Mouse (Mus musculus) heart, postnatal 36 days (tissue): ENCODE data around the gene Vmn1r52. TPM values are rescaled to one million over a fixed set of nuclear protein-coding genes. Genes with fewer than 3 reads are reported as not detected.
"Not testable (repeated sequence)": the region's sequence is repeated elsewhere in the genome, so short reads cannot be mapped to it uniquely, and the experiment has no call there.

Experiments used
- DNase-seq, 2 experiments: peaks; one replicate each; pipeline ENCODE4 v3.0.0; 2021 to 2022
- intact Hi-C: fragments of 180-260 bp; cut with DNase I; formaldehyde crosslinking; loops from one replicate; pipeline ENCODE4 v1.15.1; 2025
- total RNA-seq, 2 experiments: library from RNA; stranded (reverse); gene quantifications; 2 replicates each; pipeline ENCODE4 v1.2.3; 2021

Vmn1r52 gene
- not detected for total RNA-seq

GRCm38 (mm10) chr6:90174508-90174907 lies at the start of gene Vmn1r52:
Vmn1r52 (plus strand) TSS chr6:90174808.
- intact Hi-C loops, result no loop called here
- DNase-seq, result no peak

GRCm38 (mm10) chr6:90160139-90160538 lies 14.5 kb upstream of the Vmn1r52 start:
- no peak for DNase-seq
- intact Hi-C loops, result no loop called here

- intact Hi-C loops, DNase-seq: not testable (repeated sequence)
These were observed 27.9 kb downstream of the Vmn1r52 start, which contains the start of gene V1ra8 for GRCm38 (mm10) chr6:90202493-90202892. V1ra8 (plus strand) TSS chr6:90202793.

DNA sequence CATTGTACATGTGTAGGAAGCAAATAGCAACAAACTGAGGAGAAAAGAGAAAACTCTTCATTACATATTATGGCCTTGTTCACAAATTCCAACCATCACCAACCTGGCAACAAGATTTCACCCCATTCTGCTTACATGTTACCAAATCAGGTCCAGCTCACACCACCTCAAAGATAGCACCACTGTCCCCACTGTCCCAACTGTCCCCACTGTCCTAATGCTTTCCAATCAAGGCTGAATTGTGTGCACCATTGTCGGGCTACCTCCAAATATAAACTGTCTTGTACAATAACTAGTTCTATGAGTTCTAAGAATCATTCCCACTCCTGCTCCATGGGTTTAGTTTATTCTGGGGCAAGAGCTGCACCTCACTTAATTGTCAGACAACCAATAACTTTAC lies 49.7 kb downstream of the Vmn1r52 start, which contains the start of gene Vmn1r53:
Vmn1r53 (minus strand) TSS at position 101 of the 400 bp plus-strand sequence.
- no peak for DNase-seq
- intact Hi-C loops, result no loop called here

Other genes starting within 250 kb of the Vmn1r52 start
- not detected for gene Vmn1r45, start 234.2 kb upstream of the Vmn1r52 start, total RNA-seq
- not detected for gene Vmn1r46, start 205.5 kb upstream of the Vmn1r52 start, total RNA-seq
- not detected for gene Vmn1r47, start 158.7 kb upstream of the Vmn1r52 start, total RNA-seq
- not detected for gene Vmn1r48, start 138.0 kb upstream of the Vmn1r52 start, total RNA-seq
- gene Vmn1r49, start 96.3 kb upstream of the Vmn1r52 start, total RNA-seq, result not detected
- gene Vmn1r50, start 73.4 kb upstream of the Vmn1r52 start, total RNA-seq, result not detected
- not detected for gene Vmn1r51, start 52.2 kb upstream of the Vmn1r52 start, total RNA-seq
- gene V1ra8, start 28.0 kb downstream of the Vmn1r52 start, total RNA-seq, result not detected
- gene Vmn1r53, start 49.6 kb downstream of the Vmn1r52 start, total RNA-seq, result not detected
- gene Vmn1r54, start 71.5 kb downstream of the Vmn1r52 start, total RNA-seq, result not detected
- gene BC048671, start 126.4 kb downstream of the Vmn1r52 start, total RNA-seq, result not detected
- gene Chst13, start 150.4 kb downstream of the Vmn1r52 start, total RNA-seq, result not detected
- gene Uroc1, start 158.5 kb downstream of the Vmn1r52 start, total RNA-seq, result not detected
- gene Zxdc, start 194.7 kb downstream of the Vmn1r52 start, total RNA-seq, result 10 to 100 TPM; 14.4 to 14.6 TPM